Mouse (Mus musculus): ENCODE data around the gene Gm7358. TPM values are rescaled to one million over a fixed set of nuclear protein-coding genes. Genes with fewer than 3 reads are reported as not detected.

Gene Gm7358
- polyA plus RNA-seq, 1 experiment from 2014 or later: not detected

Other genes with a start within 250 kb of the Gm7358 start
- gene Gm7168, start 111.2 kb downstream of the Gm7358 start, polyA plus RNA-seq (2014; fragmentation: Nextera tagmentation; extraction: Ambion mirVana): not detected in 2 replicates
- gene Gm7356, start 55.8 kb downstream of the Gm7358 start, polyA plus RNA-seq (2014; fragmentation: Nextera tagmentation; extraction: Ambion mirVana): not detected in 2 replicates
- gene Dact2, start 144.8 kb upstream of the Gm7358 start, polyA plus RNA-seq (2014; fragmentation: Nextera tagmentation; extraction: Ambion mirVana): 0.99 and 1.4 TPM in 2 replicates
- gene Smoc2, start 220.0 kb upstream of the Gm7358 start, polyA plus RNA-seq (2014; fragmentation: Nextera tagmentation; extraction: Ambion mirVana): 1.3 and 2.2 TPM in 2 replicates